Mouse (Mus musculus): Measurements from ENCODE around the gene Urgcp.

GRCm38 (mm10) chr11:5706874-5707529, 55.2 kb downstream of the Urgcp start:
- no peak for TF ChIP-seq CTCF (IDR thresholded peaks at IDR 0.05; ENCODE audit: insufficient read depth, low read depth, low read length)
- TF ChIP-seq POLR2A (IDR thresholded peaks at IDR 0.05; ENCODE audit: insufficient read depth, low read depth, low read length) = no peak
